Mouse (Mus musculus) embryonic facial prominence, embryonic 12.5 days (tissue): ENCODE measurements around the gene Isg20l2. TPM values are rescaled to one million over a fixed set of nuclear protein-coding genes. Genes with fewer than 3 reads are reported as not detected.
"Not testable (repeated sequence)": the region's sequence is repeated elsewhere in the genome, so short reads cannot be mapped to it uniquely, and the experiment has no call there.

Experiments used
- ATAC-seq: fragments of 200-750 bp; cut with Nextera tagmentation; 2 replicates; pipeline ENCODE4 v1.8.0; 2017; ENCODE audit not compliant: insufficient number of reproducible peaks, insufficient read depth, low FRiP score, low TSS enrichment
- H3K27ac ChIP-seq: fragments of 300-500 bp; sonication (generic); 2 replicates; pipeline ENCODE4 v1.5.1; 2016; ENCODE audit warnings: mild to moderate bottlenecking
- H3K27me3 ChIP-seq: fragments of 300-500 bp; sonication (generic); 2 replicates; pipeline ENCODE4 v1.6.1; 2016; ENCODE audit warnings: mild to moderate bottlenecking, moderate library complexity
- H3K36me3 ChIP-seq: fragments of 300-500 bp; sonication (generic); 2 replicates; pipeline ENCODE4 v1.6.1; 2016; ENCODE audit warnings: mild to moderate bottlenecking
- H3K4me1 ChIP-seq: fragments of 300-500 bp; sonication (generic); 2 replicates; pipeline ENCODE4 v1.6.1; 2016
- H3K4me2 ChIP-seq: fragments of 300-500 bp; sonication (generic); replicated peaks from 2 replicates; pipeline ENCODE4 v1.6.1; 2016; ENCODE audit warnings: mild to moderate bottlenecking, moderate library complexity
- H3K4me3 ChIP-seq: fragments of 300-500 bp; sonication (generic); 2 replicates; pipeline ENCODE4 v1.5.1; 2016; ENCODE audit warnings: mild to moderate bottlenecking
- H3K9ac ChIP-seq: fragments of 300-500 bp; sonication (generic); 2 replicates; pipeline ENCODE4 v1.6.1; 2016; ENCODE audit warnings: mild to moderate bottlenecking, moderate library complexity
- H3K9me3 ChIP-seq: fragments of 300-500 bp; sonication (generic); 2 replicates; pipeline ENCODE4 v1.6.1; 2016; ENCODE audit warnings: mild to moderate bottlenecking, moderate library complexity
- WGBS: fragments of 180-500 bp; shearing (Covaris S2); methylation state at CpG from one replicate; pipeline ENCODE4 v1.1.7; 2016; 5-methylcytosine and 5-hydroxymethylcytosine counted together
- polyA plus RNA-seq: library from polyadenylated mRNA; unstranded; fragments of >200 nt; fragmentation: Nextera tagmentation; extraction: Ambion mirVana; gene quantifications from 2 replicates; pipeline ENCODE4 v1.2.1, GENCODE M21; 2016

The Isg20l2 gene
- polyA plus RNA-seq, 1 experiment from 2014 or later, result 80.1 TPM

DNA sequence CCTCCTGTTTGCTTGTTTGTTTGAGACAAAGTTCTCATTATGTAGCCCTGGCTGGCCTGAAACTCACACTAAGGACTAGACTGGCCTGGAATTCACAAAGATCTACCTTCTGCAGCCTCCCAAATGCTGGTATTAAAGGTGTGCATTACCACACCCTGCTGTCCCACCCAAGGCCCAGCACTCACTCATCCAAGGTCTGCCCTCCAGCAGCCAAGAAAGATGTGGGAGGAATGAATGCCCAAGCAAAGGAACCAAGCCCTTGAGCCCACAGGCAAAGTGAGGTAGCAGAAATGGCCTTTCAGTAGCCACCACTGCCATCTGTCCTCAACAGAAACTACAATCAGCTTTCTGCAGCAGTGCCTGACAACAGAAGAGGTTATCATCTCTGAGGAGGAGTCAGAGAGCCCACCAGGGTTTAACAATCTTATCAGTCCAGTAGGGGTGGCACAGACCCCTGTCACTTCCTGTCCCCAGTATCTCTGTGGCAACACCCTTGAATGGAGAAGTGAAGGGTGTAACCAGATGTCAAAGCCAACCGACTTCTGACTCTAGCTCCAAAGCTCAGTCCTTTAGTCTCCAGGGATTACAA, 29.0 kb upstream of the Isg20l2 start:
- no peaks in the 10 kb centered on the region for H3K27me3 ChIP-seq
- no peak overlapping the region for H3K9ac ChIP-seq
- H3K4me3 ChIP-seq, result no peak overlapping the region
- no peak for ATAC-seq
- no peak overlapping the region for H3K27ac ChIP-seq
- H3K4me2 ChIP-seq, result no peak overlapping the region
- H3K36me3 ChIP-seq, result no peaks in the 10 kb centered on the region
- no peaks in the 10 kb centered on the region for H3K9me3 ChIP-seq
- 72% methylated on average over 1 of the region's 1 CpGs for WGBS
- H3K4me1 ChIP-seq, result no peaks in the 10 kb centered on the region

DNA sequence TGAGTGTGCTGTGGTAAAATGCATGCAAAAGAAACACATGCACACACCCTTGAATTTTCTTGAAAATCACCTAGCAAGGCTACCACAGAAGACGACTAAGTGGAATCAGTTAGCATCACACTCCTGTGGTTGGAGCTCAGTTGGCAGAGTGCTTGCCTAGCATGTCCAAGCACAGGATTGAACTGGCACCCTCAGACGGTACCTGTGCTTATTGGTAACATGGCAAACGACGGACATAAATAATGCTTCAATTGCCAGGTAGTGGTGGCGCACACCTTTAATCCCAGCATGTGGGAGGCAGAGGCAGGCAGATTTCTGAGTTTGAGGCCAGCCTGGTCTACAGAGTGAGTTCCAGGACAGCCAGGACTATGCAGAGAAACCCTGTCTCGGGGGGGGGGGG, 28.2 kb upstream of the Isg20l2 start:
- not testable (repeated sequence) for H3K4me2 ChIP-seq, H3K36me3 ChIP-seq, H3K9me3 ChIP-seq, H3K4me3 ChIP-seq, H3K4me1 ChIP-seq, H3K9ac ChIP-seq, H3K27me3 ChIP-seq, H3K27ac ChIP-seq, ATAC-seq
- 81% methylated on average over 6 of the region's 6 CpGs for WGBS

DNA sequence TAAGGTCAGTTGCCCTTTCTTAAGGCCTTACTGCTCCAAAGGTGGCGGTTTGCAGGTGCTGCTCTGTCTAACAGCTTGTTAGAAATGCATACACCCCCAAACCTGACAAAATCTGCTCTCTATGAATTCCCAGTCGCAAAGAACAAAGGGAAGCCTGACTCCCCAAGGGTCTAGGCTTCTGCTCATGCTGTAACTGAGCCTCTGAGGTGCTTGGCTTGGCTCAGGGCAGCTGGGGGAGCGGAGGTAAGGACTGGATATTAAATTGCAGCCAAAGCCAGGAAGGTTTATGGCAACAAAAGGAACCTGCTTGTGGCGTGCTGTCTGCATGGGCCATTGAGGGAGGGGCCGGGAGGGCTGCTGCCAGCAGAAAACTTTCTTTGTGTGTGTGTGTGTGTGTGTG, 26.3 kb upstream of the Isg20l2 start:
- H3K4me2 ChIP-seq, result no peak overlapping the region
- H3K36me3 ChIP-seq, result no peaks in the 10 kb centered on the region
- no peak overlapping the region for H3K9ac ChIP-seq
- no peak overlapping the region for H3K4me3 ChIP-seq
- no peaks in the 10 kb centered on the region for H3K27me3 ChIP-seq
- peak overlapping the region; percentile 61; the same call in 1 of the 2 replicates for H3K27ac ChIP-seq
- ATAC-seq, result no peak
- H3K4me1 ChIP-seq, result peaks cover 16% of the 10 kb centered on the region
- no peaks in the 10 kb centered on the region for H3K9me3 ChIP-seq
- WGBS, result 37% methylated on average over 5 of the region's 5 CpGs

DNA sequence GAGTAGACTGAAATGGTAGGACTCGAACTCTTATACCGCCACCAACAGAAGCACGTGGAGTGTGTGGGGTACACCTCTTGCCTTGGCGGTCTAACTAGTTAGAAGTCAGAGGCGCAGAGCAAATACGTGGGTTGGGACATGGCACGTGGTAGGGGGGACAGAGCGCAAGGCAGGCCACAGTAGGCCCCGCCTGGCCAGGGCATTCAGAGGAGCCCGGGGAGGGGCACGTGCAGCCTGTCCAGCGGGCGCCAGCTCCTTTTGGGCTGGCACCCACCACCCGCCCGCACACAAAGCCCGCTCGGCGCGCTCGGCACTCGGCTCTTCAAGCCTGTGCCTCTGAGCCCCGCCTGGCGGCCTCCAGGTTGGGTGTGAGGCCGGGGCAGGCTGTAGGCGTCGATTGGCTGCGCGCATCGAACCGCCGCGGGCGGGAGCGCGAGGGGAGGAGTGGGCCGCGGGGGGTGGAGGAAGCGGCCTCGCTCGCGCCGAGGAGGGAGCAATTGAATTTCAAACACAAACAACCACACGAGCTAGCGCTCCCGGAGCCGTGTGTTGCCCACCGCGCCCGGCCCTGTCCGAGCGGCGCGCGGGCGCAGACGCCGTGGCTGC, 24.1 kb upstream of the Isg20l2 start, which contains the start of gene Hdgf:
Gene Hdgf (plus strand): TSS at position 442 of the 606 bp plus-strand sequence.
- Histone ChIP-seq H3K27me3 (no peaks in the 10 kb centered on the region), H3K4me3 (peak within 1 kb of the TSS; percentile 94), H3K36me3 (no peaks in the 10 kb centered on the region), H3K9ac (peak within 1 kb of the TSS; percentile 98), H3K4me2 (peak within 1 kb of the TSS; percentile 93), H3K27ac (peak within 1 kb of the TSS; percentile 98), H3K9me3 (no peaks in the 10 kb centered on the region), H3K4me1 (peaks cover 38% of the 10 kb centered on the region)
- peak; percentile 93 for ATAC-seq
- WGBS, result under 1% methylated on average over 56 of the region's 57 CpGs

DNA sequence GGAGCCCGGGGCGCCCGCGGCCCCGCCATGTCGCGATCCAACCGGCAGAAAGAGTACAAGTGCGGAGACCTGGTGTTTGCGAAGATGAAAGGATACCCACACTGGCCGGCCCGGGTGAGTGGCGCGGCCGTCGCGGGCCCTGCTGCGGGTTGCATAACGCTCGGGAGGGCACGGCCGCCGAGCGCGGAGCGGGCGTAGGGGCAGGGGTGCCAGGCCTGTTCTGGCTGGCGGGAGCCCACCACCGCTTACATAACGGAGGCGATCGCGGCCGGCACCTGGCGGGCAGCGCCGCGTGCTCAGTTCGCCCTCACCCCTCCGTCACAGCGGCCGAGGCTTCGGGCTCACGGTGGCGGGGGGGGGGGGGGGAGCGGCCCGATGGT, 23.5 kb upstream of the Isg20l2 start:
- peaks cover 43% of the 10 kb centered on the region for H3K4me1 ChIP-seq
- H3K9ac ChIP-seq, result peak overlapping the region; percentile 98
- no peaks in the 10 kb centered on the region for H3K27me3 ChIP-seq
- ATAC-seq, result no peak
- H3K4me2 ChIP-seq, result peak overlapping the region; percentile 93
- H3K9me3 ChIP-seq, result no peaks in the 10 kb centered on the region
- peak overlapping the region; percentile 98 for H3K27ac ChIP-seq
- no peaks in the 10 kb centered on the region for H3K36me3 ChIP-seq
- WGBS, result 1% methylated on average over 47 of the region's 47 CpGs
- H3K4me3 ChIP-seq, result peak overlapping the region; percentile 94

DNA sequence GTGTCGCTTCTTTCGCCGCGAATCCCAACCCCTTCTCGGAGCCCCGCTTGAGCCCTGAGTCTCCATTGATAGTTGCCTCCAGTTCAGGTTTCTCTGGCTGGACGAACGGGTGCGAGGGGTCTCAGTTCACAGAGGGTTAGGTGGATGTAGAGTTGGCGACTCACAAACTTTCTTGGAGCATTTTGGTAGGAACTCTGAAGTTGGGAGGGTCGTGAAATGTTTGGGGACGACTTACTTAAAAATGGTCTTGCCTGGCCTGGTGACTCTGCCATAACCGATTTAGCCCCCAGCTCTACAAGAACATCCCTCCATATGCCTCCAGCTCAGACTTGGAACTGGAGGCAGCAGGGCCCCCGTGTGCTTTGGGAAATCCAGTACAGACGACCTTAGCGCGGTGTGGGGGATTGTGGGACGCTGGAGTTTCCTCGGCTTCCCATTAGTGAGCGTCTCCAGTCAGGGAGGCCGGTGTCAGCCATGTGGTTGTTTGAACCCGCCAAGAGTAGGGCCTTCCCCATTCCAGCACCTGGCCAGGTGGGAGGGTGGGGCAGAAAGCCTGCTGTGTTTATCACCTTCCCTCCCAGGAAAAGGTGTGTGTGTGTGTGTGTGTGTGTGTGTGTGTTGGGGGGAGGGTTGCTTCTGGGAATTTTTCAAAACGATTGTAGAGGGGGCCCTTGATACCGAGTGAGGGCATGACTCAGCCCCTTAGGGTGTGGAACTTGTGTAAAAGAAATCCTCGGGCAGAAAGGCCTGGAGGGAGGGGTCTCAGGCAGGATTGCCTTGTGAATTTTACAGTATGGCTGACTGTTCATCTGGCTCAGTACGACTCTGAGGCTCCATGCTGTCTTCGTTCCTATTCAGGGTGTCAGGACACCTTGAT, 22.9 kb upstream of the Isg20l2 start:
- H3K27ac ChIP-seq, result peak overlapping the region; percentile 98
- H3K4me2 ChIP-seq, result peak overlapping the region; percentile 93
- peaks cover 43% of the 10 kb centered on the region for H3K4me1 ChIP-seq
- peak overlapping the region; percentile 94 for H3K4me3 ChIP-seq
- peak overlapping the region; percentile 98 for H3K9ac ChIP-seq
- no peaks in the 10 kb centered on the region for H3K27me3 ChIP-seq
- no peak for ATAC-seq
- WGBS, result under 1% methylated on average over 27 of the region's 27 CpGs
- no peaks in the 10 kb centered on the region for H3K9me3 ChIP-seq
- no peaks in the 10 kb centered on the region for H3K36me3 ChIP-seq

DNA sequence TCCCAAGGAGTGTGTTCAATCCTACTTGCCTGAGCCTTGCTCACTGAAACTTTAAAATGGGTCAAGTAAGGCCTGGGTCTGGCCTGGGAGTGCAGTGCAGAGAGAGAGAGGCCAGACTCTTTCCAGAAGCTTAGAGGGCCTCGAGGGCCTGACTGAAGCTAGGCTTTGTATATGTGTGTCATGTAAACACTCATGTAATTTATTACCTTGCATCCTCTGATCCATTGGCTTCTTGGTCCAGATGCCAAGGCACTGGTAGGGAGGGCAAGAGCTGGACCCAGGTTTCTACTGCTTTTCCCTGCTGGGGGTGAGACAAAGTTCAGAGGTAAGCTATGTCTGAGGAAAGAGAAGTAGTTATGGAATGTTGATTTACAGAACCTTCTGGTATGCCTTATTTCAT, 22.2 kb upstream of the Isg20l2 start:
- Histone ChIP-seq H3K9me3 (no peaks in the 10 kb centered on the region), H3K4me2 (peak overlapping the region; percentile 93), H3K9ac (peak overlapping the region; percentile 98), H3K27me3 (no peaks in the 10 kb centered on the region), H3K4me1 (peaks cover 43% of the 10 kb centered on the region), H3K27ac (peak overlapping the region; percentile 98), H3K36me3 (peaks cover under 1% of the 10 kb centered on the region), H3K4me3 (peak overlapping the region; percentile 94)
- ATAC-seq, result no peak
- 4% methylated on average over 1 of the region's 1 CpGs for WGBS

DNA sequence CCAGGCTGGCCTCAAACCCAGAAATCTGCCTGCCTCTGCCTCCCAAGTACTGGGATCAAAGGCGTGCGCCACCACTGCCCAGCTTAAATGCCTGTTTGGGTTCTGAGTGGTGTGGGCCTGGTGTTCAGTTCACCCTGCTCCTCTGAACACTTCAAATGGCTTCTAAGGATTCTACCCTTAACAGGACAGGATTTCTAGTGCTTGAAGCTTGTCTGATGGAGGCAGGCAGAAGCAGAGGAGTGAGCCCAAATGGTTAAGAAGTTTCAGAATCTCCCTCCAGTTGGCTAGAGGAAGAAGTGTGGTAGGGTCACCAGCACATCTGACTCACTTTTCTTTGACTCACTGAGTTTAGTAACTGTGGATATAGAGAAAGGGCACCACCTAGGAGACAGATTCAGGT, 20.7 kb upstream of the Isg20l2 start:
- Histone ChIP-seq H3K4me2 (peak overlapping the region; percentile 93), H3K9ac (no peak overlapping the region), H3K4me3 (peak overlapping the region; percentile 30; the same call in 1 of the 2 replicates), H3K4me1 (peaks cover 43% of the 10 kb centered on the region), H3K36me3 (peaks cover 16% of the 10 kb centered on the region), H3K27me3 (no peaks in the 10 kb centered on the region), H3K27ac (peak overlapping the region; percentile 87), H3K9me3 (no peaks in the 10 kb centered on the region)
- ATAC-seq, result no peak
- whole genome bisulfite sequencing, result 88% methylated on average over 2 of the region's 2 CpGs

DNA sequence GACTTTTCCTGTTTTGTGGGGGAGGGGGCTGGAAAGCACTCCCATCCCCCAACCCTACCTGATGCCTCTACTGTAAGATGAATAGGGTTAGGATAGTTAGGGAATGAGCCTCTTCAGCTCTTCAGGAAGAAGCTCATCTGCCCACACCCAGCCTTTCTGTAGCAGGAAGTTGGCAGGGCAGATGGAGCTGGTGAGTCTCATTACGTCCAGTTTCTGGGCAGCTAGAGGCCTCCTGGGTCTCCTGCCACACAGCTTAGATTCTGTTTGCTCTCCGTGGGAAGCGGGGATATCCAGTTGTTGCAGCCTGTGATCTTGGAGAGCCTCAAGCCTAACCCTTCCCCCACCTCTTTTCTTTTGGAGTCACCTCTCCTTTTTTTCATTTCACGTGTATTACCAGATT, 20.2 kb upstream of the Isg20l2 start:
- peak overlapping the region; percentile 87 for H3K27ac ChIP-seq
- H3K4me2 ChIP-seq, result peak overlapping the region; percentile 93
- 5% methylated on average over 4 of the region's 4 CpGs for WGBS
- no peaks in the 10 kb centered on the region for H3K27me3 ChIP-seq
- H3K4me1 ChIP-seq, result peaks cover 43% of the 10 kb centered on the region
- H3K36me3 ChIP-seq, result peaks cover 21% of the 10 kb centered on the region
- ATAC-seq, result no peak
- H3K9ac ChIP-seq, result 0 out of 2 replicates have a peak overlapping the region, but pooled peaks have one; percentile 25
- peak overlapping the region; percentile 30 for H3K4me3 ChIP-seq
- no peaks in the 10 kb centered on the region for H3K9me3 ChIP-seq

DNA sequence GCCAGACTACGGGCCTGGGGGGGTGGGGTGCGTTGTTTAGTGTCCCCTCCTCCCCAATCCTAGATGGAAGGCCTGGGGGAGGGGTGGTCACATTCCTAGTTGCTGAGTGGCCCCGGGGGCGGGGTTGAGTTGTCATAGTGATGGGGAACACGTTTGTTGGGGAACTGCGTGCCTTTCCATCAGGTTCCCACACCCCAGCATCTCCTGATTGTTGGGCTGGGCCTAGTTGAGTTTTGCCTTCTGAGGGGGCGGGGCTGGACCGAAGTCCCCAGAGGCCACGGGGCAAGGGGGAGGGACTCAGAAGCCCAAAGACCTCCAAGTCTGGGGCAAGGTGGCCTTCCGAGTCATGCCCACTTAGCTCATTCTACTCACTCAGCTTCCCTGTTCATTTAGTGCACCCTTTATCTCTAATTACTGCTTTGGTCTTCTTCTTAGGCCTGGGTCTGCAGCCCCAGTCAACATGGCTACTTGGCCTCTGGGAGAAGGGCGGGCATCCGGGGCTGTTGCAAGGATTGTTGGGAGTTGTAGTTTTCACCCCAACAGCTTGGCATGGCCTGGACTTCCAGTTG, 19.5 kb upstream of the Isg20l2 start:
- H3K9me3 ChIP-seq, result no peaks in the 10 kb centered on the region
- WGBS, result 4% methylated on average over 12 of the region's 12 CpGs
- peak overlapping the region; percentile 93 for H3K4me2 ChIP-seq
- peak overlapping the region; percentile 25; the same call in 1 of the 2 replicates for H3K9ac ChIP-seq
- peaks cover 43% of the 10 kb centered on the region for H3K4me1 ChIP-seq
- H3K27me3 ChIP-seq, result no peaks in the 10 kb centered on the region
- H3K27ac ChIP-seq, result peak overlapping the region; percentile 87
- ATAC-seq, result peak; percentile 23; the same call in 1 of the 2 replicates
- peak overlapping the region; percentile 30 for H3K4me3 ChIP-seq
- peaks cover 26% of the 10 kb centered on the region for H3K36me3 ChIP-seq

DNA sequence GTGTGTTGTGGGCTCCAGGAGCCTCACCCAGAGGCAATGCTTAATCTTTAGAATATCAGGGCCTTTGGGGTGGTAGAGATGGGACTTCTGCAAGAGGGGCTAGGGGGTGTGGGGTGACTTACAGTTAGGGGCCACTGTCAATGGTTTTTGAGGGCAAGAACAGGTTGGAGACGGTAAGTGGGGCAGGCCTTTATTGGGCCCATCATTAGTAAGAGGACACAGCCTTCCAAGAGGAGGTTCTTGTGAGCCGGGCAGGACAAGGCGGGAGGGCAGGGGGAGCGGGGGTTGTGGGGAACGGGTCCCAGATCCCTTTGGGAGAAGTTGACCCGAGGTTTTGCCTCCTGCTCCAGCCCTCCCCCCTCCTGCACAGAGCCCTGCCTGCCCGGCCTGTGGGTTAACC, 16.6 kb upstream of the Isg20l2 start:
- Histone ChIP-seq H3K9ac (no peak overlapping the region), H3K4me3 (no peak overlapping the region), H3K4me1 (peaks cover 30% of the 10 kb centered on the region), H3K4me2 (no peak overlapping the region), H3K27ac (no peak overlapping the region), H3K9me3 (no peaks in the 10 kb centered on the region), H3K27me3 (no peaks in the 10 kb centered on the region), H3K36me3 (peaks cover 45% of the 10 kb centered on the region)
- WGBS, result 86% methylated on average over 7 of the region's 7 CpGs
- no peak for ATAC-seq
